Mouse (Mus musculus) ES-CJ7 (cell line): ENCODE results near the gene Ifrd2.

Source experiments
- DNase-seq: peaks from one replicate; pipeline ENCODE4 v3.0.0; 2011; ENCODE audit warnings: low read depth, low spot score

Ifrd2 gene

GRCm38 (mm10) chr9:107598385-107598784, 10.9 kb downstream of the Ifrd2 start:
- no peak for DNase-seq

GRCm38 (mm10) chr9:107599433-107599832, 12.0 kb downstream of the Ifrd2 start:
- DNase-seq, result peak; percentile 51

DNA sequence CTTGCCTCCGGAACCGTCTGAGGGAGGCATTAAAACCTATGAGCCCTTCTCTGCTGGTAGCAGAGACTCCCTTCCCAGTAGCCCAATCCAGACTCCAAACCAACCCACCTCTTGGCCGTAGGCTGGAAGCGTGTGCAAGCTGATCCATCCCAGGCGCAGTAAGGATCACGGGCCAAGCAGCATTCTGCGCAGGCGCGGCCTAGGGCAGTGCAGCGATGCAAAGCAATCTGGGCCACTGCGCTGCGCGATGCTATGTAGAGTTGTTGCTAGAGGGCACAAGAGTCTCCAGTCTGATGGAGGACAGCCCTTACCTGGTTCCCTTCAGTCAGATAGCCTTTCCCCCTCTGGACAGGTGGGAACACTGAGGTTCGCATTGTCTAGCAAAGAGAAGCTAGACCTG, 12.4 kb downstream of the Ifrd2 start:
- peak; percentile 88 for DNase-seq

DNA sequence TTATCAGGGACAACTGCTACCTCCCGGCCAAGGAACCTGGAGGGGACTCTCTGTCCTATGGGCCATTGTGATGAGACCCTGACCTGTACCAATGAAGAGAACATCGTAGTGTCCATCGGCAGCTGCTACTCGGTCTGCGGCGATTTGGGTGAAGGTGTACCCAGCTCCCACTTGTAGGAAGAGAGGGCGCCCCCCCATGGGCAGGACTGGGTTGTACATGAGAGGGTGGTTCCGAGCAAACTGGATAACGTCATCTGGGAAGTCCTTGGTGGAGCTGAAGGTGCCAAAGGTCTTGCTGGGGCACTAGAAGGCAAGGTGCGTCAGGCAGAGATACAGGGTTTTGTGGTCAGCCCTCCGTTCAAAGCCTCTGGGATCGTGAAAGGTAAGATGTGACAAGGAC, 13.3 kb downstream of the Ifrd2 start:
- DNase-seq, result peak; percentile 66

GRCm38 (mm10) chr9:107601275-107601674, 13.8 kb downstream of the Ifrd2 start:
- DNase-seq, result no peak

DNA sequence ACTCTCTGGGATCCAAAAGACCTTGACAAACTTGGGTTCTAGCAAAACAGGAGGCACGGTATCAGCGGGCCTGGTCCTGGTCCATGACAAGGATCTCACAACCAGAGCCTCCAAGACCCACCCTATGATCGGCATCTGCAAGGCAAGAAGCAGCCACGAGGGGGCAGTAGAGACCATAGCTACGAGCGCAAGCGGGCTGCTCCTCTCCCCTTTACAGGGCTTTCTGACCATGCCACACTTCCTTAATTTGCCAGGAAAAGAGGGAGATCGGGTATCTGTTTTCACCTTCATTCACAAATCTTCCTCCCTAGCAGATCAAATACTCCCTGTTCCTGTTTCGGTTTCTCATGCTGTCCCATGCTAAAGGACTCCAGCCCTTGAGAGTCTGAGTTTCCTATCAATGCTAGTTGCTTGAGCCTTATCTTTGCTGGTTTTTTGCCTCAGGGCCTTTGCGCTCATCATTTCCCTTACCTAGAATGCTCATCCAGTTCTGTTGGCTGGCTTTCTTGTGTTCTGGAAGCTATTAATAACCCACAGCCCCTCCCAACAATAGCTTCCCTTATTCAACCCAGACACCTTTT, 14.7 kb downstream of the Ifrd2 start:
- DNase-seq, result peak; percentile 87

DNA sequence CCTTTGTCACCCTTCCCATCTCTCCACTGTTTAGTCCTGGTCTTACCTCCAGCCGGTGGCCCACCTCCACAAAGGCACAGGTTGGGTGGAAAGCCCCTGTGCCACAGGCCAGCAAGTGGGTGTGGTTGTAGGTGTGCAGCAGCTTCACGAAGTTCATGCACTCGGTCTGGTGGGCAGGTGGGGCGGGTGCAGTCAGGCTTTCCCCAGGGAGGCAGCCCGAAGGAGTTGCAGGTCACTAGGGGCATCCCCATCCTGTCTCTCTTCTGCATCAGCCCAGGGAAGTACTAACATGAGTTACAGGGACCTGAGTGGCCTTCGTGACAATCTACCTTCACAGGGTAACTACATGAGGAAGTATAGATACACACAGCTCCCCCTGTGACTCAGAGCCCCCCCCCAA, 15.8 kb downstream of the Ifrd2 start:
- no peak for DNase-seq

- DNase-seq, result no peak
Observed at GRCm38 (mm10) chr9:107605041-107605661, 17.7 kb downstream of the Ifrd2 start.

DNA sequence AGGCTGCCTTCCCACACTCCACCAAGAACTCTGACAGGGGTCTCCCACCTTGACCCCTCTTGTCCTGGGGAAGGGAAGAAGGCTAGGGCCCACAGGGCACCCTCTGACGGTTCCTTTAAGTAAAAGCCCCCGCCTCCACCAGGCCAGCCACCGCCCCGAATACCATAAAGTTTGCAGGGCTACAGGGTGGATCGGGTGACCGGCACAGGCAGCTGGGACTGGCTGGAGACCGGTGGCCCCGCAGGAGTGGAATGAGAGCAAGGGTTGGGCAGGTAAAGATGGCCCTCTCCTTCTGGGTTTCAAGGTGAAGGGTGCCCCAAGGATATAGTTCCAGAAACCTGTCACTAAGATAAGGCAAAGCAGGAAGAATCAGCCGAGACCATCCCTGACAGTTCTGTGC, 19.1 kb downstream of the Ifrd2 start:
- no peak for DNase-seq

DNA sequence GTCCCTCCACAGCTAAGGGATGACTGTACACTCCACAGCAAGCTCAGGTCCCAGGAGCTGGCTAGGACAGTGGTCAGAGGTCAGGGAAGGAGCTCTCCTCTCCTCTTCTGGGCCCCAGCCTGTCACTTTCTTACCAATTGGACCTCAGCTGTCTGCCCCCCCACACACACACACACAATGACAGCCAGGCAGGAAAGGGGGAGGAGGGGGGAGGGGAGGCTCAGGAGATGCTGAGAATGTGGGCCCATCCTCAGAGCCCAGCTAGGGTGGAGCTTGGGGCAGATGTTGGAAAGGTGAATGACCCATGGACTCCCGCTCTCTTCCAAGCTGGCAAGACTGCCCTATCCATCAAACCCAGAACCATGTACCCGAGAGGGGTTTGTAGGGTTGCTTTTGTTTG, 19.6 kb downstream of the Ifrd2 start:
- DNase-seq, result no peak

GRCm38 (mm10) chr9:107607653-107608245, 20.3 kb downstream of the Ifrd2 start:
- no peak for DNase-seq

DNA sequence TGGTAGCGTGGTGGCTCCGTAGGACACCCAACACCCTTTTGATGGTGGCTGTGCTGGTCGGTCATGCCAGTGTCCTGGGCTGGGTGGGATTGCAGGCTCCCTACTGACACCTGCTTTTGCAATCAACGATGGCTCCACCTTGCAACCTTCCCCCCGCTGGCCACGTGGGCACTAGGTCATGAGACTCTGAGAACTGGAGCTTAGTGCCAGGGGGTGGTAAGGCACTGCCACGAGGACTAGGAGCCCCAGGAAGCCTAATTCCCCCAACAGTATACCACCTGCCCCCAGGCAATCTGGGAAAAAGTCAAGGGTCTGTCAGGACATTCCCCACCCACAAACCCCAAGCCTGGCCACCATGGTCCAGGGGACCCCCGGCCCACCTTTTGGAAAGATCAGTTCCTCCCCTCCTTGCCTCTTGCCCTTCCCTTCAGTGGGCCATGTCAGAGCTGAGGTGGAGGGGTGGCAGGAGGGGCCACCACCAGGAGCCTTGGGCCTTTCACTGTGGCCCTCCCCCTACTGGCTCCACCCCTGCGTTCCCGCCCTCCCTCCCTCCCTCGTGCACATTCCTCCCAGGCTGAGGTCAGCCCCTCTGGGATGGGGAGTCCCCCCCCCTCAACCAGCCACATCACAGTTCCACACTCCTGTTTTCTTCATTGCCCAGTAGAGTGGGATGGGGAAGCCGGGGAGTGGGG, 21.4 kb downstream of the Ifrd2 start, which contains the start of gene Sema3b:
Sema3b (minus strand) TSS at position 489 of the 692 bp plus-strand sequence.
- DNase-seq, result no peak

- no peak for DNase-seq
Observed at GRCm38 (mm10) chr9:107609433-107609830, 22.0 kb downstream of the Ifrd2 start.

DNA sequence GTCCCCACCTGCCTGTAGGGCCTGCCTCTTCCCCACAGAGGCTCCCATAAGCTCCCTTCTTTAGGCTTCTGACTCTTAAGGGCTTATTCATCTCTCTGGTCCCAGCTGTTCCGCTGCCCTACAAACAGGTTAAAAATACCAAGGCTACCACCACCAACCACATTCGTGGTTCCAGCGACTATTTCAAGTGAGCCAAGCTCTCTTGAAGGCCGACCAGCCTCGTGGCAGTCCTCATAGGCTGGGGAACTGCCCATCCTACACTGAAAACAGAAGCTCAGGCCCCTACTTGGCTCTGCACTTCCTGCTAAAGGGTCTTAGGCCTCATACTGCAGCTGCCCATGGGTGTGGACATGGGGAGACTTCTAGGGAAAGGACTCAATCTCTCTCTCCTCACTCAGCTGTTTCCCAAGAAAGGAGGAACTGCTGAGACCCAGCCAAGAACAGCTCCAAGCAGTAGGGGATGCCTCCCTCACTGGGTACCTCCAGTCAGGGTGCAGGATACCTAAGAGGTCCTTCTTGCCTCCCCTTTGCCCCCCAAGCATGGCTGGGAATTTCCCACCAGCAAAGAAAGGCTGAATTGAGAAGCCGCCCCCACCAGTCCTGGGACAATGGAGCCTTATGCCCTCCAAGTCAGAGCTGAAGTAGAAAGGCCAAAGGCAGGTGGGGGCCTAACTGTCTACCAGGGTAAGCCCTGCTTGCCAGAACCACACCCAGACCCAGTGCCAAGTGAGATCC, 24.2 kb downstream of the Ifrd2 start:
- no peak for DNase-seq

- DNase-seq, result peak; percentile 92
Observed at GRCm38 (mm10) chr9:107612191-107612944, 24.9 kb downstream of the Ifrd2 start.

DNA sequence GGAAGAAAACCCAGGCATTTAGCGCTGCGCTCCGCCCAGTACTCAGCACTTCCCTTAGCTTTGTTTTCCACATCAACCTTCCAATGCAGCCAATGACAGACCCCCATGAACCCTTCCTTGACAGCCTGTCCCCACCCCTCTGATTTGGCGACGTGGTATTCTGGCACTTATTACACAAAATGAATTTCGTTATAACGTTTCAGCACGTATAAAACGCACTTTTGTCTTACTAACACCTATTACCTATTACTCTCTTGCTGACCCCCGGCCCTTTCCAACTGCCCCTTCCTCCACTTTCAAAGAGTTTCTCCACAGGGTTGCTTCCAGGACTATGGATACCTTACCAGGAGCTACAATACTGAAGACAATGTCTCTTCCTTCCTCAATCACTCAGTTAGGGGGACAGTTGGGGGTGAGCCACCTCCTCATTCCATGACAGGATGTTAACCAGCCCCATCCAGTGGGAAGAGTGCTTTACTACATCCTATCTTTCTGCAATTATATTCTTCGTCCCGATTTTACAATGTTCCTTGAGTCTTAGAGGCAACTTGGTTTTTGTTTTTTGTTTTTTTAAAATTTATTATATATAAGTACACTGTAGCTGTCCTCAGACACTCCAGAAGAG, 25.6 kb downstream of the Ifrd2 start:
- no peak for DNase-seq

DNA sequence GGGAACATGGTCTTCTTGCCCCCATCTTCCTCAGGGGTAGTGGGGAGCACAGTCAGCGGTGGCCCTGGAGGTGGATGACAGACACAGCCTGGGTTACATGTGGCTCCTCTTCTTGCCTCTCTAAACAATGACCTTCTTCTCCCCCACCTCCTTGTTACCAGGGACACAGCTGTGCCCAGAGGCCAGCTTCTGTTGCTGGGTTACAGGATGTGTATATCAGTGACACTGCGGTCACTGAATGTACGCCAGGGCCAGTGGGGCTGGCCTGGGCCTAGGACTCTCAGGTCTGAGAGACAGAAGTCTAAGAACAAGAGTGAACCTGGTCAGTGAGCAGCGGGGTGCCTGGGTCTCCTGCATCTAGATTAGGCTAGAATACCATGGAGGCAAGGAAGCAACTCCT, 27.6 kb downstream of the Ifrd2 start:
- no peak for DNase-seq

GRCm38 (mm10) chr9:107617461-107617860, 30.0 kb downstream of the Ifrd2 start:
- DNase-seq, result no peak

DNA sequence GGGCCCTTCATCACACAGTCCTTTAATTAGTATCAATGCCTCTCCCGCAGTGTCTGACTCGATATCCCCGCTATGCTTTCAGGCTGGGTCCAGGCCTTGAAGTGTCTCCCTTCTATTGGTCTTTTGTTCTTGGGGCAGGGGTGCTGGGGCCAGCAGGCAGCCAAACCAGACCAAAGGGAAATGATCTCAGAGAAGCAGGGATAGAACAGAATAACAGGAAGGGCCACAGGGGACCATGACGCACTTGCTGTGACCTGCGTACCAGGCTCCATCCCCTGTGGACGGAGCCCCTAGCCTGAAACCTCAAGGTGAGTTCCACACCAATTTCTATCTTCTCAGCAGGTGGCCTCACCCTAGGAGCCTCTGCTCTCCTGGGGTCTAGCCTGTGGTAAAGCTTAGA, 30.7 kb downstream of the Ifrd2 start:
- no peak for DNase-seq

- DNase-seq, result no peak
Observed at GRCm38 (mm10) chr9:107618778-107619545, 31.5 kb downstream of the Ifrd2 start.
